ENCODE assay signal across 1 mouse cellular context in genomic region chr19:6283001-6283400, GRCm38 (mm10).
TF ChIP-seq lines count a peak whose summit lies in the region.

No protein-coding gene starts in this region.

TF ChIP-seq in CH12.LX, 34 proteins besides CTCF, POLR2A, EP300 and RAD21 (continued from another document):
- TF ChIP-seq USF1 (IDR thresholded peaks at IDR 0.05; ENCODE audit: low read depth, low read length) (no peak), POLR2AphosphoS2 (IDR thresholded peaks at IDR 0.05; ENCODE audit: low read depth, low read length) (no peak), GABPA (IDR thresholded peaks at IDR 0.05; ENCODE audit: insufficient replicate concordance, low read depth, low read length) (no peak), IRF4 (IDR thresholded peaks at IDR 0.05; ENCODE audit: low read depth, low read length) (no peak), MAX (IDR thresholded peaks at IDR 0.05; ENCODE audit: low read length) (no peak), MEF2A (IDR thresholded peaks at IDR 0.05; ENCODE audit: borderline replicate concordance, low read depth, low read length) (no peak), JUN (IDR thresholded peaks at IDR 0.05; ENCODE audit: insufficient read depth, low read depth, low read length) (no peak)
